Mouse (Mus musculus) kidney, postnatal 0 days (tissue): ENCODE data around the gene Rab21. TPM values are rescaled to one million over a fixed set of nuclear protein-coding genes. Genes with fewer than 3 reads are reported as not detected.

ENCODE experiments used
- ATAC-seq: fragments of 200-750 bp; cut with Nextera tagmentation; replicated peaks from 2 replicates; pipeline ENCODE4 v1.8.0; 2017; ENCODE audit warnings: low read depth, moderate number of reproducible peaks, moderate TSS enrichment, moderate library complexity; ENCODE audit not compliant: low FRiP score
- DNase-seq: peaks from one replicate; pipeline ENCODE4 v3.0.0-alpha.2; 2016; ENCODE audit warnings: low spot score
- H3K27ac ChIP-seq: fragments of 300-500 bp; sonication (generic); 2 replicates; pipeline ENCODE4 v1.5.1; 2014; ENCODE audit warnings: mild to moderate bottlenecking
- H3K27me3 ChIP-seq: fragments of 300-500 bp; sonication (generic); 2 replicates; pipeline ENCODE4 v1.6.1; 2014; ENCODE audit warnings: low read length, mixed read lengths; ENCODE audit not compliant: insufficient read depth
- H3K36me3 ChIP-seq: fragments of 300-500 bp; sonication (generic); 2 replicates; pipeline ENCODE4 v1.6.1; 2014; ENCODE audit warnings: low read length, mixed read lengths; ENCODE audit not compliant: insufficient read depth
- H3K4me1 ChIP-seq: fragments of 300-500 bp; sonication (generic); replicated peaks from 2 replicates; pipeline ENCODE4 v1.6.1; 2014; ENCODE audit warnings: antibody characterized with exemption, low read length, mixed read lengths; ENCODE audit not compliant: insufficient read depth
- H3K4me2 ChIP-seq: fragments of 300-500 bp; sonication (generic); 2 replicates; pipeline ENCODE4 v1.6.1; 2014; ENCODE audit warnings: mild to moderate bottlenecking, low read length, moderate library complexity, mixed read lengths
- H3K4me3 ChIP-seq: fragments of 300-500 bp; sonication (generic); replicated peaks from 2 replicates; pipeline ENCODE4 v1.5.1; 2014; ENCODE audit warnings: low read depth, low read length
- H3K9ac ChIP-seq: fragments of 300-500 bp; sonication (generic); 2 replicates; pipeline ENCODE4 v1.6.1; 2014; ENCODE audit warnings: low read depth, low read length
- H3K9me3 ChIP-seq: fragments of 300-500 bp; sonication (generic); replicated peaks from 2 replicates; pipeline ENCODE4 v1.6.1; 2016; ENCODE audit warnings: low read length, inconsistent platforms, mixed read lengths
- CTCF ChIP-seq: IDR thresholded peaks from 2 replicates; pipeline ENCODE4 v1.5.1; 2016; ENCODE audit warnings: antibody characterized with exemption, low read depth, mild to moderate bottlenecking, moderate library complexity
- WGBS: fragments of 180-500 bp; shearing (Covaris S2); extraction: QIAGEN DNeasy Blood & Tissue Kit; methylation state at CpG from one replicate; pipeline ENCODE4 v1.1.7; 2014; 5-methylcytosine and 5-hydroxymethylcytosine counted together
- polyA plus RNA-seq: library from polyadenylated mRNA; unstranded; fragments of >200 nt; fragmentation: Nextera tagmentation; extraction: Ambion mirVana; gene quantifications from 2 replicates; pipeline ENCODE4 v1.2.1, GENCODE M21; 2015

The Rab21 gene
- polyA plus RNA-seq, 1 experiment from 2014 or later = 17.8 TPM

- Histone ChIP-seq H3K4me1 (0 out of 2 replicates have a peak, but pooled peaks cover 5% of the 10 kb centered on the region), H3K4me2 (no peak overlapping the region), H3K9ac (no peak overlapping the region), H3K4me3 (no peak overlapping the region), H3K27ac (no peak overlapping the region), H3K9me3 (no peaks in the 10 kb centered on the region), H3K27me3 (no peaks in the 10 kb centered on the region), H3K36me3 (no peaks in the 10 kb centered on the region; the same call in 1 of the 2 replicates)
- ATAC-seq (no peak), DNase-seq (no peak)
- 77% methylated on average over 6 of the region's 6 CpGs for WGBS
- TF ChIP-seq CTCF = no peak
These were observed 32.7 kb upstream of the Rab21 start for GRCm38 (mm10) chr10:115348131-115348530.

DNA sequence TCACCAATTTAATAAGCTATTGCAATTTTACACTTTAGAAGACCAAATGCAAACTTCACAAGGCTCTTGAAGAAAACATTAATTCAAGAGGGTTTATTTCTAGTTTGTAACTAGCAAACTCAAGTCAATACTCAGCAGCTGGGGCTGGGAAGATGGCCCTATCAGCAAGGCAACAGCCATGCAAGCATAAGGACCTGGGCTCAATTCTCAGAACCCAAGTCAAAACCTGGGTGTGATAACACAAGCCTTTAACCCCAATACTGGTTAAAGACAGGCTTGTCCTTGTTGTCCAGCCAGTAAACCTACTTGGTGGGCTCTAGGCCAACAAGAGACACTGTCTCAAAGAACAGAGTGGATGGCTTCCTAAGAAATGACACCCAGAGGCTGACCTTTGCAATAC lies 31.1 kb upstream of the Rab21 start:
- 0 out of 2 replicates have a peak, but pooled peaks cover 5% of the 10 kb centered on the region for H3K4me1 ChIP-seq
- no peak for TF ChIP-seq CTCF
- H3K9ac ChIP-seq = no peak overlapping the region
- DNase-seq (no peak), ATAC-seq (no peak)
- no peaks in the 10 kb centered on the region for H3K27me3 ChIP-seq
- H3K27ac ChIP-seq = no peak overlapping the region
- no peaks in the 10 kb centered on the region; the same call in 1 of the 2 replicates for H3K36me3 ChIP-seq
- H3K4me2 ChIP-seq = no peak overlapping the region
- no peaks in the 10 kb centered on the region for H3K9me3 ChIP-seq
- no peak overlapping the region for H3K4me3 ChIP-seq

- no peaks in the 10 kb centered on the region for H3K4me1 ChIP-seq
- 91% methylated on average over 4 of the region's 4 CpGs for WGBS
- H3K4me3 ChIP-seq = no peak overlapping the region
- H3K9ac ChIP-seq = no peak overlapping the region
- H3K27ac ChIP-seq = no peak overlapping the region
- no peaks in the 10 kb centered on the region; the same call in 1 of the 2 replicates for H3K36me3 ChIP-seq
- ATAC-seq (no peak), DNase-seq (no peak)
- H3K9me3 ChIP-seq = no peaks in the 10 kb centered on the region
- no peaks in the 10 kb centered on the region for H3K27me3 ChIP-seq
- H3K4me2 ChIP-seq = no peak overlapping the region
- no peak for TF ChIP-seq CTCF
These were observed 27.5 kb upstream of the Rab21 start for GRCm38 (mm10) chr10:115342771-115343425.

DNA sequence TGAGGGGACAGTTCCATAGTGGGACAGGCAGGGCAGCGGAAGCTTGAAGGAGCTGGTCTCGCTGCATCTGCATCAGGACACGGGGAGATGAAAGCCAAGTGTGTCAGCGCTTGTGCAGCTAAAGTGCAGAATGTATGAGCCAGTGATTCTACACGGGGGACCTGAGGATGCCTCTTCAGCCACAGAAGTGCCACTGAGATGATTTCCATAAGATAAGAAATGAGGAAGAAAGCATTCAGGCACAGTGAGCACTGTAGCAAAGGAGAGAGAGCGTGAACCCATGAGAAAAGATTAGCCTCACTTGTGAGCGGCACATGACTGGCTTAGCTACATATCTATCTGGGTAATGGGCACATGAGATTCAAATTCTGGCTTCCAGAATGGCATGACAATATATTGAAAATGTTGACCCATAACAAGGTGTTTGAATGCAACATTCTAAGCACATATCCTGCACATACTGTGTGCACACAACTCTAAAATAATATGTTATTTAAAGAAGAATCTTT lies 24.5 kb upstream of the Rab21 start:
- TF ChIP-seq CTCF = no peak

DNA sequence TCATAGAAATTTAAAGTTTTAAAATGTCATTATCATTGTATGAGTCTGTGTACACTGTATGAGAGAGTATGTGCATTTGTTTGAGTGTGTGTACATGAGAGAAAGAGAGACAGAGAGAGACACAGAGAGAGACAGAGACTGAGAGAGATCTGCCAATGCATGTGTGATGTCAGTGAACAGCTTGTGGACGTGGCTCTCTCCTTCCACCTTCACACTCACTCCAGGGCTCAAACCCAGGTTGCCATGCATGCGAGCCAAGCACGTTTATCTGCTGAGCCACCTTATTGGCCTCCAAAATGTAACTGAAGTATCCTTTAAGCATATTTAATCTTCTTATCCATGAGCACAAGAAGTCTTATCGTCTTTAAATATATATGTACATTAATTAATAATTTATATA lies 21.5 kb upstream of the Rab21 start:
- no peaks in the 10 kb centered on the region for H3K9me3 ChIP-seq
- H3K4me1 ChIP-seq = no peaks in the 10 kb centered on the region
- no peak for TF ChIP-seq CTCF
- H3K9ac ChIP-seq = no peak overlapping the region
- H3K4me2 ChIP-seq = no peak overlapping the region
- H3K36me3 ChIP-seq = no peaks in the 10 kb centered on the region
- DNase-seq (no peak), ATAC-seq (no peak)
- WGBS = 83% methylated on average over 4 of the region's 4 CpGs
- H3K4me3 ChIP-seq = no peak overlapping the region
- no peaks in the 10 kb centered on the region for H3K27me3 ChIP-seq
- no peak overlapping the region for H3K27ac ChIP-seq

More for the DNA sequence above, 24.5 kb upstream of the Rab21 start:
- Histone ChIP-seq H3K27ac (no peak overlapping the region), H3K4me2 (no peak overlapping the region), H3K9ac (no peak overlapping the region), H3K9me3 (no peaks in the 10 kb centered on the region), H3K4me1 (no peaks in the 10 kb centered on the region), H3K27me3 (no peaks in the 10 kb centered on the region), H3K36me3 (no peaks in the 10 kb centered on the region; the same call in 1 of the 2 replicates), H3K4me3 (no peak overlapping the region)
- ATAC-seq = no peak
- DNase-seq = no peak
- WGBS = 95% methylated on average over 7 of the region's 7 CpGs

GRCm38 (mm10) chr10:115333528-115333927 lies 18.1 kb upstream of the Rab21 start:
- DNase-seq (no peak), ATAC-seq (no peak)
- H3K9ac ChIP-seq = no peak overlapping the region
- H3K4me1 ChIP-seq = no peaks in the 10 kb centered on the region
- H3K36me3 ChIP-seq = no peaks in the 10 kb centered on the region
- WGBS = 80% methylated on average over 9 of the region's 9 CpGs
- no peak overlapping the region for H3K27ac ChIP-seq
- no peak overlapping the region for H3K4me3 ChIP-seq
- no peaks in the 10 kb centered on the region for H3K27me3 ChIP-seq
- TF ChIP-seq CTCF = no peak
- H3K4me2 ChIP-seq = no peak overlapping the region
- no peaks in the 10 kb centered on the region for H3K9me3 ChIP-seq
